Mouse (Mus musculus) cerebellum, adult 2 months (tissue): ENCODE measurements around the gene Pear1.

Source experiments
- CTCF ChIP-seq: fragments of 200-500 bp; IDR thresholded peaks from 2 replicates; pipeline ENCODE4 v1.5.1; 2011; ENCODE audit warnings: low read depth, mild to moderate bottlenecking, control low read depth, low read length, moderate library complexity, borderline replicate concordance; ENCODE audit not compliant: insufficient read depth
- POLR2A ChIP-seq: fragments of 200-500 bp; IDR thresholded peaks from 2 replicates; pipeline ENCODE4 v1.6.1; 2011; ENCODE audit warnings: low read length, control low read depth, borderline replicate concordance; ENCODE audit not compliant: insufficient read depth

GRCm38 (mm10) chr3:87789248-87789647, 34.9 kb downstream of the Pear1 start:
- no peak for TF ChIP-seq CTCF
- no peak for TF ChIP-seq POLR2A
